Mouse (Mus musculus) myocyte (in vitro differentiated cells): ENCODE results near the gene Fbxw8. TPM values are rescaled to one million over a fixed set of nuclear protein-coding genes. Genes with fewer than 3 reads are reported as not detected.

Experiments used
- H3K27me3 ChIP-seq: one replicate; pipeline ENCODE4 v1.6.1; 2011; ENCODE audit not compliant: control insufficient read depth, insufficient read depth, insufficient read length
- H3K36me3 ChIP-seq: one replicate; pipeline ENCODE4 v1.6.1; 2011; ENCODE audit not compliant: control insufficient read depth, insufficient read depth
- H3K4me2 ChIP-seq: one replicate; pipeline ENCODE4 v1.6.1; 2011; ENCODE audit warnings: low read depth, control low read depth
- H3K4me3 ChIP-seq: one replicate; pipeline ENCODE4 v1.5.1; 2011; ENCODE audit warnings: mild to moderate bottlenecking, control low read depth, moderate library complexity
- H3K79me2 ChIP-seq: one replicate; pipeline ENCODE4 v1.6.1; 2011; ENCODE audit not compliant: control insufficient read depth, insufficient read depth
- H3ac ChIP-seq: one replicate; pipeline ENCODE4 v1.6.1; 2011; ENCODE audit not compliant: control insufficient read depth, insufficient read length
- CEBPB ChIP-seq: IDR thresholded peaks from 2 replicates; pipeline ENCODE4 v1.6.1; 2011; ENCODE audit warnings: mild to moderate bottlenecking, moderate library complexity; ENCODE audit not compliant: poor library complexity, insufficient read depth, severe bottlenecking
- E2F4 ChIP-seq: IDR thresholded peaks from one replicate; pipeline ENCODE4 v1.6.1; 2011; ENCODE audit warnings: mild to moderate bottlenecking, control low read depth, moderate library complexity; ENCODE audit not compliant: insufficient read depth
- MAX ChIP-seq: IDR thresholded peaks from one replicate; pipeline ENCODE4 v1.6.1; 2011; ENCODE audit warnings: low read depth, mild to moderate bottlenecking, control low read depth
- MYOD1 ChIP-seq, 3 experiments: IDR thresholded peaks; one replicate each; pipeline ENCODE4 v1.6.1; 2011; ENCODE audit warnings: control low read depth in 2 of 3, low read depth in 2 of 3, mild to moderate bottlenecking in 2 of 3, moderate library complexity in 1 of 3; ENCODE audit not compliant: insufficient read length in 2 of 3, control insufficient read depth in 1 of 3
- MYOG ChIP-seq, 3 experiments: IDR thresholded peaks; one replicate each; pipeline ENCODE4 v1.6.1; 2011; ENCODE audit warnings: control low read depth in 2 of 3, low read depth in 2 of 3, mild to moderate bottlenecking in 2 of 3; ENCODE audit not compliant: insufficient read length in 2 of 3, control insufficient read depth in 1 of 3, insufficient read depth in 1 of 3
- POLR2A ChIP-seq: IDR thresholded peaks from one replicate; pipeline ENCODE4 v1.6.1; 2011; ENCODE audit warnings: low read depth, mild to moderate bottlenecking, control low read depth, moderate library complexity; ENCODE audit not compliant: insufficient read length
- POLR2AphosphoS2 ChIP-seq: IDR thresholded peaks from one replicate; pipeline ENCODE4 v1.6.1; 2011; ENCODE audit warnings: low read depth, control low read depth; ENCODE audit not compliant: insufficient read length
- REST ChIP-seq: IDR thresholded peaks from one replicate; pipeline ENCODE4 v1.6.1; 2011; ENCODE audit warnings: mild to moderate bottlenecking, control low read depth, moderate library complexity; ENCODE audit not compliant: insufficient read depth, insufficient read length
- SRF ChIP-seq: IDR thresholded peaks from one replicate; pipeline ENCODE4 v1.6.1; 2011; ENCODE audit warnings: low read depth; ENCODE audit not compliant: control insufficient read depth, insufficient read length
- TCF12 ChIP-seq: IDR thresholded peaks from one replicate; pipeline ENCODE4 v1.6.1; 2011; ENCODE audit warnings: mild to moderate bottlenecking, control low read depth; ENCODE audit not compliant: poor library complexity, insufficient read depth, severe bottlenecking
- TCF3 ChIP-seq: IDR thresholded peaks from one replicate; pipeline ENCODE4 v1.6.1; 2011; ENCODE audit warnings: low read depth, control low read depth; ENCODE audit not compliant: insufficient read length
- USF1 ChIP-seq: IDR thresholded peaks from one replicate; pipeline ENCODE4 v1.6.1; 2011; ENCODE audit warnings: low read depth, mild to moderate bottlenecking, control low read depth, moderate library complexity
- polyA plus RNA-seq: library from polyadenylated mRNA; unstranded; fragments of >200 nt; fragmentation: generic; extraction: Trizol; gene quantifications from one replicate; pipeline ENCODE4 v1.2.1, GENCODE M21; 2012; ENCODE audit warnings: missing spikeins

Fbxw8 gene
- polyA plus RNA-seq, 1 experiment, result 65.5 TPM

- H3K4me2 ChIP-seq, result no peak overlapping the region
- H3ac ChIP-seq, result no peak overlapping the region
- TF ChIP-seq POLR2A (no peak), USF1 (no peak), CEBPB (no peak), E2F4 (no peak), MYOG (IDR thresholded peaks at IDR 0.05; ENCODE audit: control insufficient read depth in 1 of 3, insufficient read depth in 1 of 3, insufficient read length in 2 of 3, low read depth in 2 of 3) (no peak), MYOD1 (IDR thresholded peaks at IDR 0.05; ENCODE audit: control insufficient read depth in 1 of 3, insufficient read length in 2 of 3, low read depth in 2 of 3) (no peak), REST (no peak), MAX (no peak), SRF (no peak), TCF12 (no peak), POLR2AphosphoS2 (no peak), TCF3 (no peak)
- peaks cover 4% of the 10 kb centered on the region for H3K79me2 ChIP-seq
- H3K36me3 ChIP-seq, result peaks cover 9% of the 10 kb centered on the region
- H3K27me3 ChIP-seq, result no peaks in the 10 kb centered on the region
- H3K4me3 ChIP-seq, result no peak overlapping the region
Measured at GRCm38 (mm10) chr5:118086956-118087355, 68.3 kb downstream of the Fbxw8 start.

DNA sequence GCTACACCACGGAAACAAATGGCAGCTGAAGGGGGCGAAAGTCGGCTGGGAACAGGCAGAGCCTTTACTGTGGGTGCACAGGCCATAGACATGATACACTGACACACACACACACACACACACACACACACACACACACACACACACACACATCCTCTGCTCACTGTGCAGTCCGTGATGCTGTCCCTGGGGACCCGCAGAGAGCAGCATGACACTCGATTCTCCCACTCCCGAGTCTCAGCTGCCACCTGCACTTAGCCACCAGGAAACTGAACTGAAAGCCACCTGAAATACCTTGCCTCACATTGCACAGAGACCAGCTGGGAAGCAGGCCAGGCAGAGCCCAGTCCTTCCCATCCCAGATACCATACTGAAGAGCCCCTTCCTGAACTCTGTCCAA, 70.0 kb downstream of the Fbxw8 start:
- TF ChIP-seq TCF12 (no peak), E2F4 (no peak), TCF3 (no peak), MYOG (IDR thresholded peaks at IDR 0.05; ENCODE audit: control insufficient read depth in 1 of 3, insufficient read depth in 1 of 3, insufficient read length in 2 of 3, low read depth in 2 of 3) (no peak), USF1 (no peak), POLR2AphosphoS2 (no peak), POLR2A (no peak), MYOD1 (IDR thresholded peaks at IDR 0.05; ENCODE audit: control insufficient read depth in 1 of 3, insufficient read length in 2 of 3, low read depth in 2 of 3) (no peak), REST (no peak), MAX (no peak), CEBPB (no peak), SRF (no peak)
- Histone ChIP-seq H3K36me3 (peaks cover 2% of the 10 kb centered on the region), H3K79me2 (peaks cover 4% of the 10 kb centered on the region), H3K4me2 (no peak overlapping the region), H3ac (no peak overlapping the region), H3K4me3 (no peak overlapping the region), H3K27me3 (no peaks in the 10 kb centered on the region)

DNA sequence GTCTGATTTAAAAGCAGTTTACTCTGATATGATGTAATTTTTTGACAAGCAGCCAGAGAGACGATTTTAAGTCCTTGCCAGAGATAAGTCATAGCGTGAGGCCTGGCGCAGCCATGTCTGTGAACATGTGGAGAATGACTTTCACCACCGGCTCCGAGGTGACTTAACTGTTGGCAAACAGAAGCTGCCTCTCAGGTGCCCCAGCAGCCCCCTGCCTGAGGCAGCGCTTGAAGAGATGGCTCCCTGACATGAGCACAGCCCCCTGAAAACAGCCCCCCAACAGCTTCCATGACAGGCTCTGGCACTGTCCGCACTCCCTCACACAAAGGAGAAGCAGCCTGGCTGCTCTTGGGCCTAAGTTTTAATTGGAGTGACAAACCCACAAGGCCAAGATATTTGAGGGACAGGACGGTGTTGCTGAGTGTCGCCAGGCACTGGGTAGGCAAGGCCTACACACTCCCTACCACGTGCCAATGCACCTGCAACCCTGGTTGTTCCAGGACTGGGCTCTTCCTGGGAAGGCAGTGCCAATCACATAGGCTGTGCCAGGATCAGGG, 71.0 kb downstream of the Fbxw8 start:
- H3K4me3 ChIP-seq, result no peak overlapping the region
- H3K36me3 ChIP-seq, result no peaks in the 10 kb centered on the region
- no peaks in the 10 kb centered on the region for H3K27me3 ChIP-seq
- no peak overlapping the region for H3K4me2 ChIP-seq
- H3ac ChIP-seq, result no peak overlapping the region
- H3K79me2 ChIP-seq, result peaks cover 4% of the 10 kb centered on the region
- TF ChIP-seq MYOG (IDR thresholded peaks at IDR 0.05; ENCODE audit: control insufficient read depth in 1 of 3, insufficient read depth in 1 of 3, insufficient read length in 2 of 3, low read depth in 2 of 3) (no peak), MAX (no peak), TCF3 (no peak), TCF12 (no peak), REST (no peak), POLR2AphosphoS2 (no peak), CEBPB (no peak)

DNA sequence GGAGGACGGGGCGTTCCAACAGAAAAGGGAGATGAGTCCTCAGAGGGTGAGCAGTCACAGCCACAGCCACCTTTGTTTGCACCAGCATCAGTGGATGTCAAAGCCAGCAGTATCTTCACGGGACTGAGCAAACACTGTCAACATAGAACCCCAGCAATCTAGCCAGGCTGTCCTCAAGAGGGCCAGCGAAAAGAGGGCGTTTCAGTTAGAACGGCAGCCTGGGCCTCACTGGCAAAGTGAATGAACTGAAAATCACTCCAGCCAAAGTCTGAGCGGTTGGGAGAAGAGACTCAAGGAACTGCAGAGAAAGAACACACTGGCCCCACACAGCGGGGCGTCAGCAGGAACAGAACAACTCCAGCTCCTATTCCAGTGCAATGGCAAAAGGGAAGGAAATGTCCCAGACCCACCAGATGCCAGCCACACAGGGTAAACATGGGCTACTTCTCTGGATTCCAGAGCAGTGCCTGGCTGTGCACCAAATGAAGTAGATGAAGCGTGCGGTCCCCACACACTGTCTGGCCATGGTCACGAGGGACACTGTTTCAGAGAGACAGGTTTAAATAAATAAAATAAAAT, 72.1 kb downstream of the Fbxw8 start:
- H3K4me2 ChIP-seq, result no peak overlapping the region
- H3ac ChIP-seq, result no peak overlapping the region
- H3K36me3 ChIP-seq, result no peaks in the 10 kb centered on the region
- no peak overlapping the region for H3K4me3 ChIP-seq
- TF ChIP-seq MYOD1 (IDR thresholded peaks at IDR 0.05; ENCODE audit: control insufficient read depth in 1 of 3, insufficient read length in 2 of 3, low read depth in 2 of 3) (no peak), POLR2AphosphoS2 (no peak)
- peaks cover 4% of the 10 kb centered on the region for H3K79me2 ChIP-seq
- H3K27me3 ChIP-seq, result no peaks in the 10 kb centered on the region

DNA sequence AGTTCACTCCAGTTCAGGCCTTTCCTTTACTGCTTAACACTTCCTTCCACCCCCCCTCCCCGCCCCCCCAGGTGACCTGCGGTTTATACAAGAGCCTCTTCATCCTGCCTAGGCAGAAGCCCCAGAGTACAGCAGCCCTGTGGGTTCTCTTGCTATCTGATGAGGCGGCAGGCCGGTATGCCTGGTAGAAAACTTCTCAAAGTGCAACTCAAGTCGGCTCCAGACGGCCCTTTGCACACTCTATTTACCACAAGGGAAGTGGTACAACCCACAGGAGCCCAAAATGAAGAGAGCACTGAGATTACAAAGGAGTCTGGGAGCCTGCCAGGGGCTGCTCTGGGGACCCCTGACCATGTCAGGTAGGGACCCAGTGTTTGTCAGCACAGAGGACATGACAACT, 73.3 kb downstream of the Fbxw8 start:
- Histone ChIP-seq H3K4me3 (no peak overlapping the region), H3K79me2 (peaks cover 4% of the 10 kb centered on the region), H3ac (no peak overlapping the region), H3K4me2 (no peak overlapping the region), H3K27me3 (no peaks in the 10 kb centered on the region), H3K36me3 (no peaks in the 10 kb centered on the region)
- no peak for TF ChIP-seq MAX
- TF ChIP-seq TCF12, result no peak
- TF ChIP-seq SRF, result no peak
